Mouse (Mus musculus) lung, postnatal 4 days (tissue): Measurements from ENCODE around the gene Adprm.
"Not testable (repeated sequence)": the region's sequence is repeated elsewhere in the genome, so short reads cannot be mapped to it uniquely, and the experiment has no call there.

Experiments
- DNase-seq, 2 experiments: peaks; one replicate each; pipeline ENCODE4 v3.0.0; 2021

The Adprm gene

GRCm38 (mm10) chr11:67075036-67075435 lies 22.6 kb upstream of the Adprm start:
- no peak for DNase-seq

- DNase-seq, result no peak
These were observed 20.3 kb upstream of the Adprm start for GRCm38 (mm10) chr11:67072615-67073130.

GRCm38 (mm10) chr11:67067741-67068140 lies 15.3 kb upstream of the Adprm start:
- DNase-seq, result no peak

- DNase-seq, result no peak
These were observed 10.3 kb upstream of the Adprm start for GRCm38 (mm10) chr11:67062726-67063125.

GRCm38 (mm10) chr11:67061311-67061710 lies 8.9 kb upstream of the Adprm start:
- DNase-seq, result no peak

- DNase-seq, result no peak
These were observed 2.5 kb upstream of the Adprm start for GRCm38 (mm10) chr11:67054754-67055365.

GRCm38 (mm10) chr11:67051676-67052320 lies 596 bp downstream of the Adprm start:
- no peak for DNase-seq

GRCm38 (mm10) chr11:67049256-67049655 lies 3.1 kb downstream of the Adprm start:
- no peak for DNase-seq

GRCm38 (mm10) chr11:67048496-67048895 lies 3.9 kb downstream of the Adprm start:
- DNase-seq, result no peak

GRCm38 (mm10) chr11:67047199-67047598 lies 5.2 kb downstream of the Adprm start:
- DNase-seq, result no peak

- DNase-seq, result no peak
These were observed 7.4 kb downstream of the Adprm start for GRCm38 (mm10) chr11:67044959-67045358.

- no peak for DNase-seq
These were observed 9.4 kb downstream of the Adprm start for GRCm38 (mm10) chr11:67043007-67043406.

GRCm38 (mm10) chr11:67040483-67040882 lies 11.9 kb downstream of the Adprm start:
- DNase-seq, result no peak

GRCm38 (mm10) chr11:67039799-67040198 lies 12.6 kb downstream of the Adprm start:
- DNase-seq, result no peak

- DNase-seq, result no peak
These were observed 15.5 kb downstream of the Adprm start for GRCm38 (mm10) chr11:67036892-67037291.

GRCm38 (mm10) chr11:67036229-67036628 lies 16.2 kb downstream of the Adprm start:
- DNase-seq, result no peak

GRCm38 (mm10) chr11:67034775-67035485 lies 17.5 kb downstream of the Adprm start:
- DNase-seq, result peak; percentile 15 to 39

- no peak for DNase-seq
These were observed 20.8 kb downstream of the Adprm start for GRCm38 (mm10) chr11:67031603-67031915.

GRCm38 (mm10) chr11:67030904-67031602 lies 21.3 kb downstream of the Adprm start:
- no peak for DNase-seq

GRCm38 (mm10) chr11:67024867-67025477 lies 27.4 kb downstream of the Adprm start, which contains the start of gene Tmem220:
Gene Tmem220, plus strand, starts transcription at chr11:67025154.
- peak; percentile 96 for DNase-seq

- no peak for DNase-seq
These were observed 28.5 kb downstream of the Adprm start for GRCm38 (mm10) chr11:67023802-67024340.

- not testable (repeated sequence) for DNase-seq
These were observed 29.2 kb downstream of the Adprm start for GRCm38 (mm10) chr11:67023191-67023590.
